Mouse (Mus musculus) liver, embryonic 13.5 days (tissue): ENCODE data around the gene Spdye4a. TPM values are rescaled to one million over a fixed set of nuclear protein-coding genes. Genes with fewer than 3 reads are reported as not detected.
A peak's percentile ranks its signal among the peaks of the same experiment; 100 is the strongest.
"Not testable (repeated sequence)": the region's sequence is repeated elsewhere in the genome, so short reads cannot be mapped to it uniquely, and the experiment has no call there.

ENCODE experiments used
- ATAC-seq: fragments of 200-750 bp; cut with Nextera tagmentation; 2 replicates; pipeline ENCODE4 v1.8.0; 2017; ENCODE audit warnings: low read depth, mild to moderate bottlenecking, moderate number of reproducible peaks, moderate library complexity
- DNase-seq: peaks from one replicate; pipeline ENCODE4 v3.0.0; 2022
- H3K27ac ChIP-seq: fragments of 300-500 bp; sonication (generic); 2 replicates; pipeline ENCODE4 v1.5.1; 2015; ENCODE audit warnings: moderate library complexity, mild to moderate bottlenecking, inconsistent platforms
- H3K27me3 ChIP-seq: fragments of 300-500 bp; sonication (generic); 2 replicates; pipeline ENCODE4 v1.6.1; 2015; ENCODE audit warnings: mild to moderate bottlenecking, inconsistent platforms
- H3K36me3 ChIP-seq: fragments of 300-500 bp; sonication (generic); 2 replicates; pipeline ENCODE4 v1.6.1; 2015; ENCODE audit warnings: mild to moderate bottlenecking, inconsistent platforms
- H3K4me1 ChIP-seq: fragments of 300-500 bp; sonication (generic); replicated peaks from 2 replicates; pipeline ENCODE4 v1.6.1; 2015; ENCODE audit warnings: inconsistent platforms
- H3K4me2 ChIP-seq: fragments of 300-500 bp; sonication (generic); 2 replicates; pipeline ENCODE4 v1.6.1; 2015; ENCODE audit warnings: inconsistent platforms, mild to moderate bottlenecking, moderate library complexity
- H3K4me3 ChIP-seq: fragments of 300-500 bp; sonication (generic); replicated peaks from 2 replicates; pipeline ENCODE4 v1.5.1; 2015; ENCODE audit warnings: mild to moderate bottlenecking, inconsistent platforms
- H3K9ac ChIP-seq: fragments of 300-500 bp; sonication (generic); 2 replicates; pipeline ENCODE4 v1.6.1; 2015; ENCODE audit warnings: mild to moderate bottlenecking, inconsistent platforms
- H3K9me3 ChIP-seq: fragments of 300-500 bp; sonication (generic); replicated peaks from 2 replicates; pipeline ENCODE4 v1.6.1; 2016; ENCODE audit warnings: inconsistent platforms
- WGBS: fragments of 180-500 bp; shearing (Covaris S2); methylation state at CpG from one replicate; pipeline ENCODE4 v1.1.7; 2015; ENCODE audit not compliant: insufficient replicate concordance; 5-methylcytosine and 5-hydroxymethylcytosine counted together
- polyA plus RNA-seq: library from polyadenylated mRNA; unstranded; fragments of >200 nt; fragmentation: Nextera tagmentation; extraction: Ambion mirVana; gene quantifications from 2 replicates; pipeline ENCODE4 v1.2.1, GENCODE M21; 2015

The Spdye4a gene
- polyA plus RNA-seq, 1 experiment from 2014 or later: not detected

GRCm38 (mm10) chr5:143222287-143222686 is 4.4 kb downstream of the Spdye4a start:
- Histone ChIP-seq H3K9ac (no peak overlapping the region), H3K36me3 (no peaks in the 10 kb centered on the region), H3K4me1 (no peaks in the 10 kb centered on the region), H3K27ac (no peak overlapping the region), H3K4me2 (no peak overlapping the region), H3K27me3 (0 out of 2 replicates have a peak, but pooled peaks cover 5% of the 10 kb centered on the region), H3K4me3 (no peak overlapping the region), H3K9me3 (no peaks in the 10 kb centered on the region)
- no peak for ATAC-seq
- 52% methylated on average over 1 of the region's 1 CpGs for WGBS
- no peak for DNase-seq

DNA sequence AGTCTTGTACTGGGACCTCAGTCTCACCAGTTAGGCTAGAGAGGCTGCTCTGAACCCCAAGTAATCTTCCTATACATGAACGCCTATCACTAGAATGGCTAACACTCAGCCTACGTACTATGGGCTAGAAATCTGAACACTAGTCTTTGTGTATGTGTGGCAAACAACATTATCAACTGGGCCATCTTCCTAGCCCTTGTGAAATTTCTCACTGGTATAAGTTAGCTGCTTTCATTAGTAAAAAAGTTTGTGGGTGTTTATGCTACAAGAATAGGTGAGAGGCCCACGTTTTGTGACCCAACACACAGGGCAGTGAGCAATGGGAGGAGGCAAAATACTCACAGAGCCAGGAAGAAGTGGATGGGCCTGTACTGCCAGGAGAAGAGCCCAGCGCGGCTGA is 5.7 kb downstream of the Spdye4a start:
- Histone ChIP-seq H3K4me1 (no peaks in the 10 kb centered on the region), H3K36me3 (no peaks in the 10 kb centered on the region), H3K9ac (no peak overlapping the region), H3K27me3 (no peaks in the 10 kb centered on the region), H3K27ac (no peak overlapping the region), H3K9me3 (no peaks in the 10 kb centered on the region), H3K4me2 (no peak overlapping the region), H3K4me3 (no peak overlapping the region)
- no peak for ATAC-seq
- 60% methylated on average over 5 of the region's 5 CpGs for WGBS
- DNase-seq: no peak

- H3K36me3 ChIP-seq: no peaks in the 10 kb centered on the region
- WGBS: 63% methylated on average over 2 of the region's 2 CpGs
- no peaks in the 10 kb centered on the region for H3K4me1 ChIP-seq
- DNase-seq: no peak
- ATAC-seq: no peak
- H3K4me2 ChIP-seq: no peak overlapping the region
- no peak overlapping the region for H3K9ac ChIP-seq
- H3K9me3 ChIP-seq: 0 out of 2 replicates have a peak, but pooled peaks cover 1% of the 10 kb centered on the region
- H3K4me3 ChIP-seq: no peak overlapping the region
- no peaks in the 10 kb centered on the region for H3K27me3 ChIP-seq
- no peak overlapping the region for H3K27ac ChIP-seq
Measured at GRCm38 (mm10) chr5:143213832-143214231, 12.9 kb downstream of the Spdye4a start.

DNA sequence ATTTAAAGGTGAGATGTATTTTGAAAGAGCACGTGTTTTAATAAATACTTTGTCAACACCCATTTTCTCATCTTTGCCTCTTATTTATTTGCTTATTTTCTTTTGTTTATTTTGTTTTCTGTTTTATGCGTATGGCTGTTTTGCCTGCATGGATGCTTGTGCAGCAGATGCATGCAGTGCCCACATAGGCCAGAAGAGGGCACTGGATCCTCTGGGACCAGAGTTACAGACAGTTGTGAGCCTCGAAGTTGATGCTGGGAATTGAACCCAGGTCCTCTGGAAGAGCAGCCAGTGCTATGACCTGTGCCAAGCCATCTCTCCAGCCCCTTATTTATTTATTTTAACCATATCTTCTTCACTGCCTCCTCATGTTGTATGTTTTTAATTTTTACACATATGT is 21.7 kb downstream of the Spdye4a start:
- ATAC-seq: no peak
- Histone ChIP-seq H3K9me3 (0 out of 2 replicates have a peak, but pooled peaks cover 5% of the 10 kb centered on the region), H3K27me3 (no peaks in the 10 kb centered on the region), H3K9ac (no peak overlapping the region), H3K27ac (no peak overlapping the region), H3K36me3 (no peaks in the 10 kb centered on the region), H3K4me1 (no peaks in the 10 kb centered on the region), H3K4me2 (no peak overlapping the region), H3K4me3 (no peak overlapping the region)
- WGBS: 51% methylated on average over 3 of the region's 3 CpGs
- DNase-seq: no peak

DNA sequence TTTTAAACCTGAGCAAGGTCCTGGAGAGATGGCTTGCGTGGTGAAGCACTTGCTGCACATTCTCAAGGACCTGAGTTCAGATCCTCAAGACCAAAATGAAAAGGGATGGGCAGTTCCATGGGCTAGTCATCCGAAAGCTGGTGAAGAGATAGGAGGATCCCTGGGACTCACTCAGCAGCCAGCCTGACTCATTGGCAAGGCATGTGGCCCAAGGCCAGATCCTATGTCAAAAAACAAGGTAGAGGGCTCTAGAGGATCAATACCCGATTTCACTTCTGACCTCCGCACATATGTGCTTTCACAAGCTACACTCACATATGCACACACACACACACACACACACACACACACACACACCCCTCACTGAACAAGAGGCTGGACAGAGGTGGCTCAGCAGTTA is 30.2 kb downstream of the Spdye4a start:
- H3K36me3 ChIP-seq: no peaks in the 10 kb centered on the region
- H3K9ac ChIP-seq: no peak overlapping the region
- H3K9me3 ChIP-seq: no peaks in the 10 kb centered on the region
- DNase-seq: no peak
- no peak overlapping the region for H3K4me3 ChIP-seq
- no peak overlapping the region for H3K27ac ChIP-seq
- no peak for ATAC-seq
- no peak overlapping the region for H3K4me2 ChIP-seq
- 0 out of 2 replicates have a peak, but pooled peaks cover 2% of the 10 kb centered on the region for H3K27me3 ChIP-seq
- H3K4me1 ChIP-seq: no peaks in the 10 kb centered on the region
- WGBS: 58% methylated on average over 4 of the region's 4 CpGs

DNA sequence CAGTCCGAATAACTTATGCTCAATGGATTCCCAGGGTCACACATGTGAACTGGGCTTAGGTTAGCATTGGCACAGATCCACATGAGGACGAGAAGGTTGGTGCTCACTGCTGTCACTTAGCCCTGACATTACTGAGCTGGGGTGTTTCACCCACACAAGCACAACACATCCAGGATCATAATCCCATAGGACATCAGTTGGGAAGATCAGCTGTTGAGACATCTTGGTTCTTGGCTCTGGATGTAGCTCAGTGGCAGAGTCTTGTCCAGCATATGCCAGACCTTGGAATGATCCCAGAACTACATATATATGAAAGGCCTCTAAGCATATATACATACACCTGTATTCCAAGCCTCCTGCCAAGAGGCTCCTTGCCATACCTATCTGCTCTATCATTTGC is 31.5 kb downstream of the Spdye4a start:
- Histone ChIP-seq H3K27ac (no peak overlapping the region), H3K4me1 (no peaks in the 10 kb centered on the region), H3K27me3 (0 out of 2 replicates have a peak, but pooled peaks cover 2% of the 10 kb centered on the region), H3K9me3 (no peaks in the 10 kb centered on the region), H3K4me3 (no peak overlapping the region), H3K9ac (no peak overlapping the region), H3K36me3 (no peaks in the 10 kb centered on the region), H3K4me2 (no peak overlapping the region)
- DNase-seq (no peak), ATAC-seq (no peak)
- 50% methylated on average over 2 of the region's 2 CpGs for WGBS

DNA sequence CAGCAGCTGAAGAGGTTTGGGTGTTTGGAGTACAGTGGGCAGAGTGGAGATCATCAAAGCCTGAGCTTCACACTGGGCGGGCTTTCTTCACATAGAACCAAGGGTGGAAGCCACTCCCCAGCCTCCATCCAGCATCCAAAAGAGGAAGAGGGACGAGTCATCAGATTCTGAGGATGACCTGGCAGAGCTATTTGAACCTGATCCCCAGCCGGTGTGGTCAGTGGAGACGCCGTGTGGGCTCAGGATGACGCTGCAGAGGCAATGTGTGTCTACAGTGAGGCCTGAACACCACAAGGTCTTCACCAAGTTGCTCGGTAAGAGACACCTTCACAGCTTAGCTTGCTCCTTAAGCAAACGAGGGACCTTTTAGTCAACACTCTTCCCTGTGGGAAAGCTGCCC is 31.9 kb downstream of the Spdye4a start:
- H3K27me3 ChIP-seq, H3K9me3 ChIP-seq, H3K4me3 ChIP-seq, H3K9ac ChIP-seq, H3K27ac ChIP-seq, DNase-seq, ATAC-seq, H3K4me2 ChIP-seq, H3K36me3 ChIP-seq, H3K4me1 ChIP-seq: not testable (repeated sequence)
- 39% methylated on average over 8 of the region's 8 CpGs for WGBS

DNA sequence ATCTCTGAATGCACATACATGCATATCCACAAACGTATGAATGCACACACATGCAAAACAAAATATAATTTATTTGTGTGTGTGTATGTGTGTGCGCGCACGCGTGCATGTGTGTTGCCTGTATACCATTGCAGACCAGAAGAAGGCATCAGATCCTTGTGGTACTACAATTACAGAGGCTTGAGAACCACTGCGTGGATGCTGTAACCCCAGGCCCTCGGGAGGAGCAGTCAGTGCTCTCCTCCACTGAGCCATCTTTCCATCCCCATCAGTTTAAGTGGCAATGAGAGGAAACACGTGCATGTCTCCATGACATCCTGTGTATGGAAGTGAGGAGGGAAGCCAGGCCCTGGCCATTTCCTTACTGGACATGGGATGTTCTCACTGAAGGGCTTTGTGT is 33.9 kb downstream of the Spdye4a start:
- Histone ChIP-seq H3K4me1 (no peaks in the 10 kb centered on the region), H3K36me3 (no peaks in the 10 kb centered on the region), H3K9me3 (no peaks in the 10 kb centered on the region), H3K27me3 (0 out of 2 replicates have a peak, but pooled peaks cover 2% of the 10 kb centered on the region), H3K9ac (no peak overlapping the region), H3K4me2 (no peak overlapping the region), H3K4me3 (no peak overlapping the region), H3K27ac (no peak overlapping the region)
- DNase-seq (no peak), ATAC-seq (no peak)
- WGBS: 78% methylated on average over 8 of the region's 8 CpGs

- H3K27me3 ChIP-seq, H3K4me1 ChIP-seq, H3K4me2 ChIP-seq, H3K4me3 ChIP-seq, H3K9me3 ChIP-seq, H3K27ac ChIP-seq, H3K9ac ChIP-seq, DNase-seq, ATAC-seq, H3K36me3 ChIP-seq: not testable (repeated sequence)
- WGBS: 59% methylated on average over 1 of the region's 1 CpGs
Measured at GRCm38 (mm10) chr5:143188014-143188413, 38.7 kb downstream of the Spdye4a start.

- Histone ChIP-seq H3K9me3 (peaks cover 6% of the 10 kb centered on the region), H3K27ac (peak within 1 kb of the TSS; percentile 47; the same call in 1 of the 2 replicates), H3K36me3 (peaks cover 30% of the 10 kb centered on the region), H3K9ac (peak within 1 kb of the TSS; percentile 78), H3K4me1 (peaks cover 17% of the 10 kb centered on the region), H3K27me3 (no peaks in the 10 kb centered on the region; the same call in 1 of the 2 replicates), H3K4me3 (peak within 1 kb of the TSS; percentile 71), H3K4me2 (peak within 1 kb of the TSS; percentile 90)
- ATAC-seq (peak; percentile 90), DNase-seq (peak; percentile 76)
- WGBS: 1% methylated on average over 58 of the region's 58 CpGs
Measured at GRCm38 (mm10) chr5:143180255-143181076, 46.2 kb downstream of the Spdye4a start, which contains the start of the genes Rbak and Spdye4b. Gene Rbak (minus strand): TSS chr5:143180775. Gene Spdye4b (plus strand): TSS chr5:143181017.

GRCm38 (mm10) chr5:143179179-143179578 is 47.5 kb downstream of the Spdye4a start:
- Histone ChIP-seq H3K4me3 (peak overlapping the region; percentile 71; the same call in 1 of the 2 replicates), H3K9ac (no peak overlapping the region)

More at GRCm38 (mm10) chr5:143179179-143179578, 47.5 kb downstream of the Spdye4a start:
- Histone ChIP-seq H3K36me3 (peaks cover 43% of the 10 kb centered on the region), H3K4me2 (peak overlapping the region; percentile 90), H3K4me1 (peaks cover 17% of the 10 kb centered on the region), H3K27me3 (no peaks in the 10 kb centered on the region; the same call in 1 of the 2 replicates), H3K27ac (no peak overlapping the region), H3K9me3 (peaks cover 10% of the 10 kb centered on the region)
- DNase-seq: no peak
- 33% methylated on average over 6 of the region's 6 CpGs for WGBS
- no peak for ATAC-seq
